Mouse (Mus musculus): ENCODE results near the gene Amotl1. TPM values are rescaled to one million over a fixed set of nuclear protein-coding genes. Genes with fewer than 3 reads are reported as not detected.

Gene Amotl1
- polyA plus RNA-seq, 1 experiment: 15.1 TPM

DNA sequence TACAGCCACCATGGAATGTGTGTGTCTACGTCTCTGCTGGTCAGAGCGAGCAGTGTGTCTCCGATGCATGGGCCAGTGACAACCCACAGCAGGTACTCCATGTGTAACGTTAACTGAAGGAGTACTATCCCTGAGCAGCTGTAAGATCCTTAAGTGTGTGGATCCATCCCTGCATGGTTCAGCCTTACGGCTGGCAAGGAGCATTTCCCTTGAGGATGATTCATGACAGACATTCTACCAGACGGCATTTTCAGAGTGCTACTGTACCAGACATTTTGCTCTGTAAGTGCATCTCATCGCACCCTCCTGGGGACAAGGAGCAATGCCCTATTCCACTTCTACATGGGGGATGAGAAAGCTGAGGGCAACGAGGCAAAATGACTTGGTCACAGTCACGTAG is 84.9 kb downstream of the Amotl1 start:
- DNase-seq (ENCODE audit: extremely low spot score in 1 of 2, low spot score in 1 of 2): peak in 1 of 2 experiments; percentile 31

DNA sequence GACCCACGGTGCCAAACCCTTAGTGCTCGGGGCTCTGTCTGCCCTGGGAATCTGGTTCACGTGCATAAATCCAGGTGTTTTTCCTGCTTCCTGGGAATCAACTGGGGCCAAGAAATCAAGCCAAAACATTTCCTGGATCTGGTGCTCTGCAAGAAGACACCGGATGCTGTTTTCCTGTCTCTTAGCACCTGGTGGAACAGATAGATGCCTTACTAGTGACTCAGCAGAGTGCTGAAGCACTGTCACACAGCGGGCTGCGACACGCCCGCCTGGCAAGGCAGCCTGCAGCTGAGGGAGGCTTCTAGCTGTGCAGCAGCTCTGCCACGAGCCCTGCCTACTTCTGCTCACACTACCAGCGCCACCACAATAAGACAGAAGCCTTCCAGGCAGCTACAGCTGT is 85.4 kb downstream of the Amotl1 start:
- peak; percentile 38 to 75 for DNase-seq (ENCODE audit: extremely low spot score in 1 of 2, low spot score in 1 of 2)

DNA sequence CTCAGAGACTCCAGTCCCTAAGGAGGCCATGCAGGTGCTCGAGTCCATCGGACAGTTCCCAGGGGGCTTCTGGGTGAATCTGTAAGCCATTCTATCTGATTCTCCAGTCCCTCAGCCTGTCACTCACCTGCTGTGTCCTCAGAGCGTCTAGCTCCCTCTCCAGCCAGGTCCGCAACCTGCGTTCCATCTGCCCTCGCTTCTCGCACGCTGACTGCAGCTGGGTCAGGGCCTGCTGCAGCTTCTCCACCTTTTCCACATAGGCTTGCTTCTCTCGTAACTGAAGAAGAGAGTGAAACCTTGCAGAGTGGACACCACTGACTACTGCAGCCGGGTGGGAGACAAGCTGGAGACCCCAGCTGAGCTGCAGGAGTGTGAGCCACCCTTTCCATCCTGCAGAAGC is 86.5 kb downstream of the Amotl1 start:
- DNase-seq (ENCODE audit: extremely low spot score in 1 of 2, low spot score in 1 of 2): no peak

DNA sequence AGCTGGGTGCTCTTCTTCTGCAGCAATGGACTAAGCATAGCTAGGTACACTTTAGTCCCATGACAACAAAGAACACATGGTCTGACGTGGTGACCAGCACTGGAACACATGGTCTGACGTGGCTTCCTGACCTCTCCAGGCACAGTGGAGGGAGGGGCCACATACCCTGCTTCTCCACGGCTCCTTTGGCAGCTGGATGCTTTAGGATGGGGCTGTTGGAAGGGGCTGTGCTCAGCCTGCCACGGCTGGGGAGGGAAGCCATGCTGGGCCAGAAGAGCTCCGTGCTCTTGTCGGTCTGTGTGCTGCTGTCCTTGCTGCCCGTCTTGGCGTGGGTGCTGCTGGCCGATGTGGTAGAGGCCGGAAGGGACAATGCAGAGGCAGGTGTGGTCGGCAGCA is 96.5 kb downstream of the Amotl1 start:
- no peak for DNase-seq (ENCODE audit: extremely low spot score in 1 of 2, low spot score in 1 of 2)

DNA sequence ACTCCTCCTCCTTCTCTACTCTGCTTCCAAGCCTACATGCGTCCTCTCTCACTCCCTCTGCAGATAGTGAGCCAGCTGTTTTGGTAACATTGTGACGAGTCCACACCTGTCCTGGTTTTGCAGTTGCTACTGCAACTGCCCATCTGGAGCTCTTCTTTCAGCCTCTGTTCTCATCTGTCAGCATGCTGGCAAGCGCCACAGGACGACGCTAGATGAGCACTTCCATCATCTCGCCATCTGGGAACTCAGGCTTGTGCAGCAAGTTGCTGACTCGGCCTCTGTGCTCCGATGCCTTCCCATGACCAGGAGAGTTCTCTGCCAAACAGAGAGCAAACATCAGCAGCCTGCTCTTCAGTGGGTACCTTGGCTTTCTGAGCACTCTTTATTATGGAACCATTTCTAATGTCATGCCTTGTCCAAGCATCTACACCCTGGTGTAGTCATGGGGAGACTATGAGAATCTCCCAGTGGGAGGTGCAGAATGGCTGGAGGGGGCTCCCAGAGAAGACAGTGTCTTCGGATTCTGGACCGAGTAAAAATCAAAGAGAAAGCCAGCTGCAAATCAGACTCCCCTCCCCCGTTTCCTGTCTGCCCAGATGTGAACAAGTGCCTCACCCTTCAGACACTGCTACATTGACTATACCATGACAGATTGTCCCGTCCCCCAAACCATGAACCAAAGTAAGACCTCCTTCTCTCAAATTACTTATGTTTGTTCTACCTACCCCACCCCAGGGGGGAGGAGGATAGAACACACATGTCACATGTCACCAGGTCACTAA is 97.1 kb downstream of the Amotl1 start:
- DNase-seq (ENCODE audit: extremely low spot score in 1 of 2, low spot score in 1 of 2): peak in 1 of 2 experiments; percentile 3

DNA sequence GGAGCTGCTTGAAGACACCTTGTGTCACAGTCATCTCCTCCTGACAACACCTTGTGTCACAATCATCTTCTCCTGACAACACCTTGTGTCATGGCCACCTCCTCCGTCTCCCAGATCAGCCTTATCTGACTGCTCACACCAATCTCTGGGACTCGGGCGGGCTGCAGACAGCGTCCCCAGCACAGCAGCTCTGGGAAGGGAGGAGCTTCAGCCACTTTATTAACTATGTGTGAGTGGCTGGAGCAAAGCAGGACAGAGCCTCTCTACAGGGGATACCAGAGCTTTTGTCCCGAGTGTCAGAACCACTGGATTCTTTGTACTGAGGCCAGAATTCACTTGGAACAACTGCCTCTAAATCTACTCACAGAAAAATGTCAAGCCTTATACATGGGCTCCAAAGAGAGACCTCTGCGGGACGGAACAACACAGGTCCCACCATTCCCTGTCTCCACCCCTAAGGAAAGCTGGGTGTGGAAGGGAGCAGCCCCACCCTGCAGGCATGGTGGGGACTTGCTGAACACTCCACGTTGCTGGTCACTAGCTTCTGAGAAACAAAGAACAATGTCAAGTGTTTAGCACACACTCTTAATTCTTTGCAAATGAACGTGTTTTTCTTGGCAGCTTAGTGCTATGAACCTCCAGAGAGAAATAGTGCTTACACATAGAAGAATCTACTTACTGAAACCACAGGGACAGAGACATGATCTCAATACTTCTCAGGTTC is 100.7 kb downstream of the Amotl1 start:
- no peak for DNase-seq (ENCODE audit: extremely low spot score in 1 of 2, low spot score in 1 of 2)

DNA sequence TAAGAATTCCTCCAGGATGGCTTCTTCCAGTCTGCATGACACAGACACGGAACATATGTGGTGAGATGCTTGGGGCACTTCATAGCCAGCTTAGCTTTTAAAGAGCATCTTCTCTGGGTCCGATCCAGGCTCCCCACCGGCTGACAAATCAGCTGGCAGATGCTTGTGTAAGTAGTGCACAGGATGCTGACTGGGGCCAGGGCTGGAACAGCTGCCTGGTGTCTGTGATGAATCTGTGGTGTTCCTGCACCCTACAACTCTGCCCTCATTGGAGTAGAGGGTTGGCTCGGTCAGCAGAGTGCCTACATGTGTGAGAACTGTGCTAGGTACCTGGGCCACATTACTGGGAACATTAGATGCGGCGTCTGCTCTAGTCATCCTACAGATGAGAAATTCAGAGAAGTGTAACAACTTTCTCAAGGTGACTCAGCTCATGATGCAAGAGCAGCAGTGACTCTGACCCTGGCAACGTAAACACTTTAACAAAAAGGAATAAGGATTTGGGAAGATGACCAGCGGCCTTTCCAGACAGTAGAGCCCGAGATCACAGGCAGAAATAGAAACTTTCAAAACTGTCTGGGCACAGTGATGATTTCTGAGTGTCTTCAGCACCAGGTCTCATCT is 109.9 kb downstream of the Amotl1 start:
- DNase-seq (ENCODE audit: extremely low spot score in 1 of 2, low spot score in 1 of 2): no peak

DNA sequence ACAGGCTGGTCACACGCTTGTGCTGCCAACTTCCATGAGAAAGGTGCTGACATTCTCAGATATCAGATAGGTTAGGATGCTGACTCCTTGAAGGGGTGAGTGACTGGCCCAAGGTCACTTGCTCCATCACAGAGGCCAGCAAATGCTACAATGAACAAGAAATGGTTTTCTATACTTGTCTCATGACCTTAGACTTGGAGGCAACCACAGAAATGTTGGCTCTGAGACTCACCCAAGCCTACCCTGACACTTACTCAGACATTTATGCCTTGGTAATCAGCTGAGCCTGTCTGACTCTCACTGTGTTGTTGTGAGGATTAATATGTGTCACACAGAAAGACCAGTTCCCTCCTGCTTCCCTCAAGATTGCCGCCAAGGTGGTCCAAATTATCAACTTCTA is 111.2 kb downstream of the Amotl1 start:
- DNase-seq (ENCODE audit: extremely low spot score in 1 of 2, low spot score in 1 of 2): no peak

DNA sequence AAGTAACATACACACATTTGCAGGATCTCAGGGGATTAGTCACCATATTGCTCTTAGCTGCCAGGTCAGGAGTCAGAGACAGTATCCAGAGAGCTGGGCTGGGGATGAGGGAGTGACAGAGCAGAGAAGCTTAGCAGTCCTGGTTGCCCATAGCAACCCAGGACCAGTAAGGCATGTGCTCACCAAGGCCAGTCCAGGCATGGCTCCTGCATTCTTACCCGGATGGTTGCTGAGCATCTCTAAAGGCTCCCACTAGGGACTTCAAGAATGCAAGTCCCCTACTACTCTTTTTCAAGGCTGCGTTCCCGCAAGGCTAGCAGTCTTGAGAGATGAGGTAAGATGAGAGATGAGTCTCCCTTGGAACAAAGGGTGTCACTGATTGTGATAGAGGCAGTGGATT is 112.6 kb downstream of the Amotl1 start:
- no peak for DNase-seq (ENCODE audit: extremely low spot score in 1 of 2, low spot score in 1 of 2)

DNA sequence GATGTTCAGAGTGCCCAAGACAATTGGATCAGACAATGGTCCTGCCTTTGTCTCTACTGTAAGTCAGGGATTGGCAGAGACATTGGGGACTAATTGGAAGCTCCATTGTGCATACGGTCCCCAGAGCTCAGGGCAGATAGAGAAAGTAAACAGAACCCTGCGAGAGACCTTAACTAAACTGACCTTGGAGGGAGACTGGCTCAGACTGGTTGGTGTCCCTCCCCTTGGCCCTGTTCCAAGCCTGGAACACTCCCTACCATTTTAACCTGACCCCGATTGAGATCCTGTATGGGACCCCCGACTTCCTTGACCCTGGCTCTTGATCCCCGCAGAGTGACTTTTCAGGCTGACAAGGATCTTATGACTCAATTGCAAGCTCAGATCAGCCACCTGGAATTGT is 114.9 kb downstream of the Amotl1 start:
- no peak for DNase-seq (ENCODE audit: extremely low spot score in 1 of 2, low spot score in 1 of 2)

DNA sequence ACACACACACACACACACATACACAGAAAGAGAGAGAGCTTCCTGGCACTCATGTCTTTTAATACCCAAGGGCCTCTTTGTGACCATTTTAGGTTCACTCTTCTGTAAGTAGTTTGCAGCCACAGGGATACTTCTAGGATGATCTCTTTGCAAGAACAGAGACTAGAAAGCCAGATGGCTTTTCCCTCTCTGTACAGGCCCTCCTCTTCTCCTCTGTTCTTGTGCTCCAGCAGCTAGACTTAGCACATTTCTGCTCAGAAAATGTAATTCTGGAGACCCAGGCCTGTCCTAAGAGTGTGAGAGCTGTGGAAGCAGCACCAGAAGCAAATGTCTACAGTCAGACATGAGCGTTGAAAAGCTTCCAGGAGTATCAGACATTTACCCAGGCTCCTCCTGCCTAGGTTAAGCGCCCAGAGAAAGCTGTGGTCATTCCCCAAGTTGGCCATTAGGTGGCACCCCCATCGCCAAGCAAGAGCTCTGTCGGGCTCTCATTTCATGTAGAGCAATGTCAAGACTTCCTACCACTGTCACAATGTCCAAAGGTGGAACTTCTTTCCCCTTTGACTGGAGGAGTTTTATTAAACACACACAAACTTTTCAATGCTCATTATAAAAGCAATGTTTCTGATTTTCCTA is 121.3 kb downstream of the Amotl1 start:
- DNase-seq (ENCODE audit: extremely low spot score in 1 of 2, low spot score in 1 of 2): peak; percentile 66 to 94

DNA sequence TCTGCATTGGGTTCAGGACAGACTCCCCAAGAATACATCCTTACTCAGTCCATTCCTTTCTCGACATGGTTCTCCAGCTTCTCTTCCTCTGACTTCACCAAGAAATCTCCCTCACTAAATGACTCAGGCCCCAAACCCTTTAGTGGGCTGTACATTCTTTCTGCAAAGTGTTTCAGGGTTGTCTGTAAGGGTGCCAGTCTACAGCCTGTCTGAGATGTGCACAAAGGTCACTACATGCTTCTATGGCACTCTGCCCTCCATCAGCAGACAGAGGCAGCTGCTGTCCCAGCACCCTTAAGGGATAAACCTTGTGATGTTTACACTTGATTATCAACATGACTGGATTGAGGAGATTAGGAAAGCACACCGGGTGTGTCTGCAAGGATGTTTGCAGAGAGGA is 123.2 kb downstream of the Amotl1 start:
- no peak for DNase-seq (ENCODE audit: extremely low spot score in 1 of 2, low spot score in 1 of 2)

DNA sequence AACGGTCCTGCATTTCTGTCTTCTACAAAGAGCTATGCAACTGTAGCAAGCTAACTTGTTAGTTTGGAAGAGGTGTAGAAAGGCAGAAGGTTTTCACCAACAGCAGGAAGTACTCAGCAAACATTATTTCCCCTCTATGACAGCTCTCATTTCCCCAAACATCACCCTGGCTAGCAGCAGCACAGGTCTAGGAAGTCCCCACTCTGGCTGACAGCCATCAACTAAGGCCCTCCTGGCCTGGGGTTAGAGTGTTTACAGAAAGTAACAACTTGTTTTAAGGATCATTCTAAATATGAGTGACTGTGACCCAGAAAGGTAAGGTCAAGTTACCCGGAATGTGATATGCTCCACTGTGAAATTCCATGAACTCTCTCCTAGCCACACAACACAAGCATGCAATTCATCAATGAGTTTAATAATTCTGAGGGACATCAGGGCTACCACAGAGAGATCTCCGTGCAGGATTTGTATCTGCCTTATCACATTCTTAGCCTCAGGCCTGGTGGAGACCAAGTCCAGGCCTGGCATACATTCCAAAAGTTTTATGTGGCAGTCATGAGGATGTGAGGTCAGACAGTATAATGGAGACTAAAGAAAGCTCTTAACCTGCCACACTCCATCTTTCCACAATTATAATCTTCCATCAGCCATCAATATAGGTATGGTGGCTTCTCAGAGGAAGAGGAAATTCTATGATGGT is 123.7 kb downstream of the Amotl1 start:
- no peak for DNase-seq (ENCODE audit: extremely low spot score in 1 of 2, low spot score in 1 of 2)

DNA sequence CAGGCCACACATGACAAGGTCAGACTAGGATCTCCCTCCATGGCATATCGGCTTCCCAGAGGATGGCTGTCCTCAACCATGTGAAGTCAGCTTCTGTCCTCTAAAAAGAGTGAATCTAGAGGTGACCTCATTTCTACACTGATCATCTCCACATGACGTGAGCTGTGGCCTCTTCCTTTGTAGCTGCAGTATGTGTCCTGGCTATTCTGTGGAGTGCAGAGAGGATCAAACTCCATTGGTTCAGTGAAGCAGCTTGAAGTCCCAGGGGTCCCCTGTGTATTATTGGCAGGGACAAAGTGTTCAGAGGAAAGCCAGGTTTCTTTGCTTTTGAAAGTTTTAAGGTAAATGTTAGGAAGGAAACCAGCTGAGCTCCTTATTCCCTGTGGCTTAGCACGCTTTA is 126.8 kb downstream of the Amotl1 start:
- DNase-seq (ENCODE audit: extremely low spot score in 1 of 2, low spot score in 1 of 2): no peak

DNA sequence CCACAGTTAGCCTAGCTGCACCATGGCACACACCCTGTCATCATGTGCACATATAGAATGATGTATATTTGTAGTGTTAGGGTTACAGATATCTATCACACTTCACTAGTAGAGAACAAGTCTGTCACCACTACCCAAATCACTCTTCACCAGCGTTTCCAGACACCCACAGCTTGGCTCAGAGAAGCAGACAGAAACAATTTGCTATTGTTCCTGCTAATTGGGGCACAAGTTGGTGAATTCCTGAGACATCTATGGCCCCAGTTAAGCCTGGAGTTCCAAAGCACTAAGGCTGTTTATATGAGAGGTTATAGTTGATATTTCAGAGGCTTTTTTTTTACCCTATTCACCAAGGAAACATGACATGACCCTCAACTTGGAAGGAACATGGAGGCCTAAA is 127.6 kb downstream of the Amotl1 start:
- no peak for DNase-seq (ENCODE audit: extremely low spot score in 1 of 2, low spot score in 1 of 2)

DNA sequence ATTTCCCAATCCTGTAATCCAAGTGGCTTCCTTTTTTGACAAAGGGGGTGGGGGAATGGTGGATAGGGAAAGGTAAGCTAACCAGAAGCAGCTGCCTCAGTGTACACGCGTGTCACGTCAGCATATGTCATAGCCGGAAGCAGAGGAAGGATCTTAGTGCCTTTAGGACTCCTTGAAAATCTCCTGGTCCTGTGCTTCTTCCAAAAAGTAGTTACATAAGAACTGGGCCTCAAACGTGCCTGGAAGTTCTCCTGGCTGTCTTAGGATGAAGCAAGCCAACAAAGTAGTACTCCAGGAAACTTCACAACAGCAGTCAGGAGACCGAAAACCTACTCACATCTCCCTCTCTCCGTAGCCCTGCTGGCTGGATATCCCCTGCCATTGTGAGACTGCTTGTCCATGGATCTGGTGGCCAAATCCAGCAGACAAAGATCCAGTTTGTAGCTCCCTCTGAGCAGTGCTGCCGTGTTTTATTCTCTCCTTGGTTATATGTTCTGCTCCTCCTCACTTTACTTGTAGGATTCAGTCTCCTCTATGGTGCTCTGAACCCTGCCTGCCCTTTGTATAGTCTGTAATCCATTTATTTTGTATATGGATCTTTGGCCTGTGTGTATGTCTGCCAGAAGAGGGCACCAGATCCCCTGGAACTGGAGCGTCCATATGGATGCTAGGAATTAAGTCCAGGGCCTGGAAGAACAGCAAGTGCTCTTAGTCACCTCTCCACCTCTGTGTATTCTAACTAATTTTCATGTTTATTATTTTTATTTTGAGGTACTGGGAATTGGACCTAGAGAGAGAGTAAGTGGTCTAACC is 132.0 kb downstream of the Amotl1 start:
- peak in 1 of 2 experiments; percentile 71 for DNase-seq (ENCODE audit: extremely low spot score in 1 of 2, low spot score in 1 of 2)

DNA sequence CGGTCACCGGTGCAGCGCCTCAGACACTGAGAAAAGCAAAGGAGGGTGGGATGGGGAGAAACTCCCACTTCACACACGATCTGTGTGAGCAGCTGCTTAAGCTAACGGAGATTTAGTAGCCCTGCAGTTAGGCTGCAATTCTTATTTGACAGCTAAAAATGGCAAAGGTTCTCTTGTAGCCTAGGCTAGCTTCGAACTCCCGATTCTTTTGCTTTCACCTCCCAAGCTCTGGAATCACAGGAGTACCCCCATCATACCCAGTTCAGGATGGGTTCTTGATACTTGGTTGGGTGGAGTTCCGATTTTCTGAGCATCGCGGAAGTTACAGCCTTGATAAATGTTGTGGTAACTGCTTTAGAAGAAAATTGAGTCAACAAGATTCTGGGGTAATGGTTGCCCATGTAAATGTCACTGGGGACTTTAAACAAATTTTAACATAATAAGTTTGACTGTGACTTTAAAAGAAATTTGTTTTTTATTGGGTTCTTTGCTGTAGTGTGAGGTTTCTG is 143.9 kb downstream of the Amotl1 start:
- DNase-seq (ENCODE audit: extremely low spot score in 1 of 2, low spot score in 1 of 2): no peak

DNA sequence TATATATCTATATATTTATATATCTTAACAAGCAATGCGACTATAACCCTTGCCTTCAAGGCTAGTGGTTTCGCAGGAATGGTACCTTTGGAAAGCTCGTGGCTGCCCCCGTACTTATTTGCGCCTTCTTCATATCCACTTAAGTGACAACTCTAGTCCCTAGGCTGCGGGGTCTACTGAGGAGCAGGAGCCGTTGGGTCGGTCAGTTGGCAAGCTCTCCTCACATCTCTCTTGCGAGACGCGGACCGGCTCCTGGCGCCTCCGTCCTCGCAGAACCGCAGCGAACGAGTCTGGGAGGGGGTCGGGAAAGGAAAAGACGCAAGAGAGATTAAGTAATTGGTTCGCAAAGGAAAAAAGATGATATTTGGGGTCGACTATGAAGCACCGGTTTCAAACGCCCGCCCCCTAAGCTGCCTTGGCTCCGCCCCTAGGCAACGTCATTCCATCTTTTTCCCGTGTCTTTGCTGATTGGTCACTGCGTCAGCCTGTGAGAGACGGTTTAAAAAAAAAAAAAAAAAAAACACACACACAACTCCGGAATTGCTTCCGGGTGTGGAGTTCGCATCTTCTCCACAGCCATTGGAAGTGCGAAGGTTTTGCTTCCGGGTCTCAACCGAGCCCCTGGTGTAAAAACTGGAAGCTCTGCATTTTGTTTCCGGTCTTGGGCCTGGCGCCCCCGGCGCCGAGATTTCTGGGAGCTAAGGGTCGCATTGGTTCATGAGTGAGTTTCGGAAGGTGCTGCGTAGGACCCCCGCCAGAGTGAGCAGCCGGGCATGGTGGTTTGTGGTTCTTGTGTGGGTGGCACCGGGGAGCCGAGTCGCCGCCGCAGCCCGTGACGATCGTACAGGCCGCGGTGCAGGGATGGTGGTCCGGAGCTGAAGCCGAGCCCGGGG is 144.6 kb downstream of the Amotl1 start, which contains the start of the genes Kdm4d and Cwc15:
Gene Kdm4d, minus strand, starts transcription at position 460 of the 893 bp plus-strand sequence.
Gene Cwc15, plus strand, starts transcription at position 595 of the 893 bp plus-strand sequence.
- peak; percentile 97 for DNase-seq (ENCODE audit: extremely low spot score in 1 of 2, low spot score in 1 of 2)

Measured in frontal cortex, adult 2 months (tissue).